Mouse (Mus musculus) heart, embryonic 14.5 days (tissue): Measurements from ENCODE around the gene Gm11214. TPM values are rescaled to one million over a fixed set of nuclear protein-coding genes. Genes with fewer than 3 reads are reported as not detected.

Source experiments
- ATAC-seq: fragments of 200-750 bp; cut with Nextera tagmentation; 2 replicates; pipeline ENCODE4 v1.8.0; 2017; ENCODE audit warnings: low read depth, moderate TSS enrichment; ENCODE audit not compliant: insufficient number of reproducible peaks, insufficient read depth, low FRiP score
- H3K27ac ChIP-seq, 2 experiments: fragments of 200-500 bp in 1 of 2; fragments of 300-500 bp in 1 of 2; sonication (generic) in 1 of 2; replicated peaks in 1 of 2; 2 replicates each; pipeline ENCODE4 v1.5.1; 2012 to 2014; ENCODE audit warnings: low read depth in 2 of 2, low read length in 2 of 2, control low read depth in 1 of 2, mild to moderate bottlenecking in 1 of 2, mixed read lengths in 1 of 2; ENCODE audit not compliant: control insufficient read depth in 1 of 2, insufficient read depth in 1 of 2
- H3K27me3 ChIP-seq: fragments of 300-500 bp; sonication (generic); 2 replicates; pipeline ENCODE4 v1.6.1; 2014; ENCODE audit warnings: mild to moderate bottlenecking, low read length, control low read depth; ENCODE audit not compliant: control insufficient read depth, insufficient read depth
- H3K36me3 ChIP-seq: fragments of 300-500 bp; sonication (generic); 2 replicates; pipeline ENCODE4 v1.6.1; 2014; ENCODE audit warnings: mild to moderate bottlenecking, control low read depth, low read length, mixed read lengths; ENCODE audit not compliant: control insufficient read depth, insufficient read depth
- H3K4me1 ChIP-seq, 2 experiments: fragments of 200-500 bp in 1 of 2; fragments of 300-500 bp in 1 of 2; sonication (generic) in 1 of 2; 2 replicates each; pipeline ENCODE4 v1.6.1; 2012 to 2014; ENCODE audit warnings: low read length in 2 of 2, control low read depth in 1 of 2, mixed read lengths in 1 of 2; ENCODE audit not compliant: control insufficient read depth in 2 of 2, insufficient read depth in 2 of 2
- H3K4me2 ChIP-seq: fragments of 300-500 bp; sonication (generic); 2 replicates; pipeline ENCODE4 v1.6.1; 2014; ENCODE audit warnings: mild to moderate bottlenecking, low read length
- H3K4me3 ChIP-seq, 2 experiments: fragments of 200-500 bp in 1 of 2; fragments of 300-500 bp in 1 of 2; sonication (generic) in 1 of 2; 2 replicates each; pipeline ENCODE4 v1.5.1; 2012 to 2014; ENCODE audit warnings: low read length in 2 of 2, mild to moderate bottlenecking in 2 of 2, control low read depth in 1 of 2, low read depth in 1 of 2, moderate library complexity in 1 of 2; ENCODE audit not compliant: control insufficient read depth in 1 of 2, insufficient read depth in 1 of 2
- H3K9ac ChIP-seq: fragments of 300-500 bp; sonication (generic); 2 replicates; pipeline ENCODE4 v1.6.1; 2014; ENCODE audit warnings: mild to moderate bottlenecking, low read length
- H3K9me3 ChIP-seq: fragments of 300-500 bp; sonication (generic); 2 replicates; pipeline ENCODE4 v1.6.1; 2016; ENCODE audit warnings: low read length, control low read depth; ENCODE audit not compliant: control insufficient read depth
- WGBS: fragments of 180-500 bp; shearing (Covaris S2); extraction: QIAGEN DNeasy Blood & Tissue Kit; methylation state at CpG from one replicate; pipeline ENCODE4 v1.1.7; 2014; 5-methylcytosine and 5-hydroxymethylcytosine counted together
- polyA plus RNA-seq: library from polyadenylated mRNA; unstranded; fragments of >200 nt; fragmentation: Nextera tagmentation; extraction: Ambion mirVana; gene quantifications from 2 replicates; pipeline ENCODE4 v1.2.1, GENCODE M21; 2014

The Gm11214 gene
- polyA plus RNA-seq, 1 experiment from 2014 or later = not detected

DNA sequence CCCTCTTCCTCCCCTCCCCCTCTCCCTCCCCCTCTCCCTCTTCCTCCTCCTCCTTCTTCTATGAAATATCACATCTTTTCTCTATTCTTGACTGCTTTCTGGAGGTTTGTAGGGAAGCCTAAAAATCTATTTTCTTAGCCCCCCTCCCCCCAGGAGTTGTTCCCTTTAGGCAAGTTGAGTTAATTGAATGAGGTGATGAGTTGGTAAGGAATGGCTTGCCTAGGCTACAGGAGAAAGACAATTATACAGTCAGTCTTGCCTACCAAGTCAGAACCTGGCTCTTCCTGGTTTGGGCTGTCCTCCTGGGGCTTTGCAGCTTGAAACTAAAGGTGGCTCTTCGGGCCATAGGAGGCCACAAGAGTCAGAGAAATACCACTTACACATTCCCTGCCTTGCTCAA, 3.4 kb downstream of the Gm11214 start:
- H3K4me1 ChIP-seq = no peaks in the 10 kb centered on the region; a peak in 1 of 4 replicates
- H3K27ac ChIP-seq = no peak overlapping the region
- H3K27me3 ChIP-seq = no peaks in the 10 kb centered on the region
- ATAC-seq = no peak
- H3K36me3 ChIP-seq = no peaks in the 10 kb centered on the region
- H3K9ac ChIP-seq = no peak overlapping the region
- no peak overlapping the region for H3K4me3 ChIP-seq
- 81% methylated on average over 1 of the region's 1 CpGs for WGBS
- H3K4me2 ChIP-seq = no peak overlapping the region
- no peaks in the 10 kb centered on the region for H3K9me3 ChIP-seq

DNA sequence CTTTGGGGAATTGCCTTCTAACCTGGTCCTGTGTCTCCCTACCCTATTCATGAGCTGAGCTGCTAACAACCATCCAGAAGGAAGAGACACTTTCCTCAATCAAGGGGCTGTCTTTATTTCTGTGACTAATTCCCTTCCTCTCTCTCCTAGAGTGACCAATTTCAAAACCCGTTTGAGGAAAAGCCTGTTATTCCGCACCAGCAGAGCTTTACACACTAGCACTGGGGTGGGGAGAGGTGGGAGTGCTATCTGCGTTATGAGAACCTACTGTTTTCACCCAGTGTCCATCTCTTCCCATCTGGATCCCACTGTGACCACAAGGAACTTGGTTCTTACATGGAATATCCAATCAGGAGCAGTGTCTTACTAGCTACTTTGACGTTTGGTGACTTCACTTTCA, 4.1 kb downstream of the Gm11214 start:
- H3K9ac ChIP-seq = no peak overlapping the region
- ATAC-seq = no peak
- WGBS = 41% methylated on average over 4 of the region's 4 CpGs
- H3K4me3 ChIP-seq = no peak overlapping the region
- H3K9me3 ChIP-seq = no peaks in the 10 kb centered on the region
- H3K36me3 ChIP-seq = no peaks in the 10 kb centered on the region
- no peaks in the 10 kb centered on the region; a peak in 1 of 4 replicates for H3K4me1 ChIP-seq
- H3K27ac ChIP-seq = no peak overlapping the region
- no peak overlapping the region for H3K4me2 ChIP-seq
- no peaks in the 10 kb centered on the region for H3K27me3 ChIP-seq

DNA sequence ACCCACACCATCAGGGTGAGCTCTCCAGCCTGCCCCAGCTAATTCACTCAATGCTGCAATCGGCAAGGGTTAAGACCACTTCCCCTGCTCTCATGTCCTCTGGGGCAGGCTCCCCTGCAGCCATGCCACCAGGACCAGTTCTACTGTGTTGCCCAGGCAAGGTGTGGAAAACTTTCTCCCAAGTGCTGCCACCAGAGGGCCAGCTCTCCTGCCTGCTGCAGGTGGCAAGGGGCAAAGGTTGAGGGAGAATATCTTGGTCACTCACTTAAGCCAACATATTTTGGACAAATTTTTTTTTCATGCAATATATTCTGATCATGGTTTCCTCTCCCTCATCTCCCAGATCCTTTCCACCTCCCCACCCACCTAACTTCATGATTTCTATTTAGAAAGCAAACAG, 8.8 kb downstream of the Gm11214 start:
- H3K4me3 ChIP-seq = no peak overlapping the region

DNA sequence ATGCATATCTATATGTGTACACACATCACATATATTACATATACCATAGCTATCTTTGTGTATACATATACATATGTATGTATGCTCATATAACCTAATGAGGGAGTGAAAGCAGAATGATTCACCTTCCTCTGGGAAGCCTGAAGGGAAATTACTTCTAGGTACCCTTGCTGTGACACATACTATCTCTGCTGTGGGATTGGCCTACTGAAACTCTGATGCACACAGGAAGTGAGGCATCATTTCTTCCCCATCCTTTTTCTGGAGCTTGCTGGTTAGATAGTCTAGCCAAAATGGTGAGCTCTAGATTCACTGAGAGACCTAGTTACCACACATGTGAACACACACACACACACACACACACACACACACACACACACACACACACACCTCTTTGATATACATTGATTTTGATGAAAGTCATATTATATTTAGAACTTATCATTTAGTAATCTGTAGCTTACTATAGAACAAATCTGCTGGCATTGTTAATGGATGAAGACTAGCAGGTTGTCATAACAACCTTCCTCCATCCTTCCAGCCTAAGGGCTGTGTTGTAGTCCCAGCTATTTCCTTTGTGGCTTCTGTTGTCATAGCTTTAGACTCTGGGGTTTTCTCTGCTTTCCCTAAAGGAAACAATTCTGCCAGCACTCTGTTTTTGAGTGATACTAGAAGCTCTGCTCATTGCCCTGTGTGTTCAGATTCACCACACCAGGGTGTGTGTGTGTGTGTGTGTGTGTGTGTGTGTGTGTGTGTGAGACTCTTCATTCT, 19.0 kb downstream of the Gm11214 start:
- H3K4me3 ChIP-seq = no peak overlapping the region
- ATAC-seq = no peak
- no peaks in the 10 kb centered on the region for H3K4me1 ChIP-seq
- no peak overlapping the region for H3K27ac ChIP-seq
- H3K9ac ChIP-seq = no peak overlapping the region
- no peaks in the 10 kb centered on the region for H3K9me3 ChIP-seq
- no peak overlapping the region for H3K4me2 ChIP-seq
- no peaks in the 10 kb centered on the region for H3K27me3 ChIP-seq
- no peaks in the 10 kb centered on the region for H3K36me3 ChIP-seq

More for the DNA sequence above, 8.8 kb downstream of the Gm11214 start:
- Histone ChIP-seq H3K36me3 (no peaks in the 10 kb centered on the region), H3K27ac (no peak overlapping the region), H3K9me3 (no peaks in the 10 kb centered on the region), H3K9ac (no peak overlapping the region), H3K27me3 (no peaks in the 10 kb centered on the region), H3K4me1 (no peaks in the 10 kb centered on the region; a peak in 1 of 4 replicates), H3K4me2 (no peak overlapping the region)
- 75% methylated on average over 1 of the region's 1 CpGs for WGBS
- no peak for ATAC-seq

DNA sequence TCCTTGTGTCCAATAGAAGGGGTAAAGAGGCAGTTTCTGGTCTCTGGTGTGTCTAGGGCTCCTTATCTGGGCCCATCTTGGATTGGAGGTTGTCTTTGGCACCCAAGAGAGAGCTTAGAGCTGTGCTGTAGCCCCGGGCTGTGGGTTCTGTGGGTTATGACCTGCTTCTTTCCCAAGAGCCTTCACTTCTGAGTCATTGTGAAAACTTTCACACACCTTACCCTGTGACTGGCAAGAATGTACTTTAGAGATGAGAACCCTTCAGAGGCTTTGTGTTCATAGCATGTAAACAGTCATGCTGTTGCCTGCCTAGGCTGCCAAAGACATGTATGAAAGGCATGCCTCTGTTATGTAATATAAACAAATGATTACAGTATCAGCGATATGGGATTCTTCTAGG, 23.3 kb downstream of the Gm11214 start:
- ATAC-seq = no peak

DNA sequence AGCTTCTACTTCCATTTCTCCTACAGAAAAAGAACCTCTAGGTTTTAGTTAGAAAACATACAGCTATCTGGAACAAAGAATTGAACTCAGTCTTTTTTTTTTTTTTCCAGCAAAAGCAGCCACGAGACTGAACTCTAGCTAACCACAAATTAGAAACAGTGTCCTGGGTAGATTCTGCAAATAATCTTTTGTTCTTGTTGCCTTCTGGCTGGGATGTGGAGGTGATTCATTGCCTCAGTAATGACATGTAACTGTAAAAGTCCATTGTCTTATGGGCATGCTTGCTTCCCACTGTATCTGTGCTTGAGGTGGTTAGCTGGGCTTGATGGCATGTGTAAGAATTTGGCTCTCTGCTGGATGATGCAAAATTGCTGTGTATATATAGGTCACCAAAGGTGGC, 24.6 kb downstream of the Gm11214 start:
- Histone ChIP-seq H3K4me1 (no peaks in the 10 kb centered on the region), H3K27ac (no peak overlapping the region), H3K4me3 (no peak overlapping the region), H3K9me3 (no peaks in the 10 kb centered on the region), H3K4me2 (no peak overlapping the region), H3K36me3 (no peaks in the 10 kb centered on the region), H3K27me3 (no peaks in the 10 kb centered on the region), H3K9ac (no peak overlapping the region)
- WGBS = 62% methylated on average over 1 of the region's 1 CpGs
- ATAC-seq = no peak

More for the DNA sequence above, 23.3 kb downstream of the Gm11214 start:
- WGBS = 72% methylated on average over 2 of the region's 2 CpGs
- Histone ChIP-seq H3K4me3 (no peak overlapping the region), H3K27ac (no peak overlapping the region), H3K9ac (no peak overlapping the region), H3K9me3 (no peaks in the 10 kb centered on the region), H3K4me2 (no peak overlapping the region), H3K27me3 (no peaks in the 10 kb centered on the region), H3K4me1 (no peaks in the 10 kb centered on the region), H3K36me3 (no peaks in the 10 kb centered on the region)

DNA sequence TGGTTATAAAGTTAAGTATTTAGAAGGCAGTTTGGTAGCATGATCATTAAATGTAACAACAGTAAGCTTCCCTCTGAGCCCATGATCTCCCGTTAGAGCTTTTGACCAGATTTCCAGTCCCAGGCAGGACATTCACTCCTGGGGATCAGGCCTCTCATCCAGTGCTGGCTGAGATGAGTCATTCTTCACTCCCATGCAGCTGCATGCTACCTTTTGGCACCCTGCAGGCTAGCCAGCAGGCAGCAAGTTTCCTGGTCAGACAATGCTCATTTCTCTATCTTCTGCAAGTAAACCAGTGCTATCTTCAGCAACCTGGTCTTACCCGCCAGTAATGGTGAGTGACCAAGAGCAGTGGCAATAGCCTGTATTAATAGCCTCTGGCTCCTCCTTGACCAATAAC, 30.0 kb downstream of the Gm11214 start:
- Histone ChIP-seq H3K36me3 (no peaks in the 10 kb centered on the region), H3K4me1 (no peaks in the 10 kb centered on the region), H3K4me3 (no peak overlapping the region), H3K9ac (no peak overlapping the region), H3K27ac (no peak overlapping the region), H3K4me2 (no peak overlapping the region), H3K9me3 (no peaks in the 10 kb centered on the region), H3K27me3 (no peaks in the 10 kb centered on the region)
- no peak for ATAC-seq
- WGBS = 63% methylated on average over 2 of the region's 2 CpGs

DNA sequence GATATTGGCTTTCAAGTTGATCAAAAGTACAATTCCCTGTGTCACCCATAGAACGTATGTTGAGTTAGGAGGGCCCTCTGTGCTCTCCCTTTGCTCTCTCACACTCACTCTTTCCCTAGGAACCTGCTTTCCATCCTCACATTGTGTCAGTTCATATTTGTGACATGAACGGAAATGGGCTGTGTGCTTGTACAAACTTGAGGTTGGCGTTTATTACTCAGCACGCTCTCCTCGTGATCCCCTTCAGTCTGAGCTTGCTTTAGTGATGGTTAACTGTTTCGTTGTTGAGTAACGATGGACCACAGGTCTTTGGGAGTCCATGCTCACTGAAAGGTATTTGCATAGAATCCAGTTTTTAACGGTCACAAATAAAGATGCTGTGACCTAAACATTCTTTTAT, 36.1 kb downstream of the Gm11214 start:
- WGBS = 80% methylated on average over 8 of the region's 8 CpGs
- no peak for ATAC-seq
- no peaks in the 10 kb centered on the region for H3K27me3 ChIP-seq

More for the DNA sequence above, 36.1 kb downstream of the Gm11214 start:
- H3K4me3 ChIP-seq = no peak overlapping the region
- H3K4me1 ChIP-seq = no peaks in the 10 kb centered on the region
- no peak overlapping the region for H3K27ac ChIP-seq
- no peaks in the 10 kb centered on the region for H3K9me3 ChIP-seq
- H3K9ac ChIP-seq = no peak overlapping the region
- no peak overlapping the region for H3K4me2 ChIP-seq
- H3K36me3 ChIP-seq = no peaks in the 10 kb centered on the region
